Mouse (Mus musculus): ENCODE data around the gene Hccs. TPM values are rescaled to one million over a fixed set of nuclear protein-coding genes. Genes with fewer than 3 reads are reported as not detected.
"Not testable (repeated sequence)": the region's sequence is repeated elsewhere in the genome, so short reads cannot be mapped to it uniquely, and the experiment has no call there.

Hccs gene
- polyA plus RNA-seq (2014; fragmentation: Nextera tagmentation; extraction: Ambion mirVana) = 36.4 and 41.7 TPM in 2 replicates

GRCm38 (mm10) chrX:169319945-169320667 is at the start of gene Hccs:
TSS of gene Hccs (minus strand) at chrX:169320372.
- ATAC-seq (peak; percentile 100), DNase-seq (ENCODE audit: low spot score) (peak; percentile 91)
- Histone ChIP-seq H3K27ac (ENCODE audit: low read depth, low read length) (peak within 1 kb of the TSS; percentile 68; the same call in 1 of the 2 replicates), H3K9ac (ENCODE audit: low read length) (peak within 1 kb of the TSS; percentile 70), H3K4me3 (ENCODE audit: low read depth, low read length) (peak within 1 kb of the TSS; percentile 50), H3K27me3 (replicated peaks; ENCODE audit: control insufficient read depth, insufficient read depth, low read length) (no peaks in the 10 kb centered on the region), H3K9me3 (replicated peaks; ENCODE audit: control insufficient read depth, low read length) (no peaks in the 10 kb centered on the region), H3K4me2 (ENCODE audit: low read length) (peak within 1 kb of the TSS; percentile 49), H3K4me1 (ENCODE audit: control insufficient read depth, insufficient read depth, low read length) (peaks cover 5% of the 10 kb centered on the region; the same call in 1 of the 2 replicates), H3K36me3 (ENCODE audit: control insufficient read depth, insufficient read depth, low read length) (no peaks in the 10 kb centered on the region)
- WGBS = 34% methylated on average over 81 of the region's 97 CpGs

- 81% methylated on average over 4 of the region's 4 CpGs for WGBS
- H3K4me3 ChIP-seq (ENCODE audit: low read depth, low read length) = no peak overlapping the region
- no peak overlapping the region for H3K27ac ChIP-seq (ENCODE audit: low read depth, low read length)
- H3K36me3 ChIP-seq (ENCODE audit: control insufficient read depth, insufficient read depth, low read length) = no peaks in the 10 kb centered on the region
- ATAC-seq (no peak), DNase-seq (ENCODE audit: low spot score) (no peak)
- no peak overlapping the region for H3K4me2 ChIP-seq (ENCODE audit: low read length)
- no peaks in the 10 kb centered on the region for H3K4me1 ChIP-seq (ENCODE audit: control insufficient read depth, insufficient read depth, low read length)
- H3K9me3 ChIP-seq (replicated peaks; ENCODE audit: control insufficient read depth, low read length) = no peaks in the 10 kb centered on the region
- H3K9ac ChIP-seq (ENCODE audit: low read length) = no peak overlapping the region
- no peaks in the 10 kb centered on the region for H3K27me3 ChIP-seq (replicated peaks; ENCODE audit: control insufficient read depth, insufficient read depth, low read length)
Measured at GRCm38 (mm10) chrX:169357146-169357772, 37.1 kb upstream of the Hccs start.

GRCm38 (mm10) chrX:169338213-169338612 is 18.0 kb upstream of the Hccs start:
- DNase-seq (ENCODE audit: low spot score) (no peak), ATAC-seq (no peak)
- no peak overlapping the region for H3K4me2 ChIP-seq (ENCODE audit: low read length)
- no peaks in the 10 kb centered on the region for H3K4me1 ChIP-seq (ENCODE audit: control insufficient read depth, insufficient read depth, low read length)
- no peak overlapping the region for H3K4me3 ChIP-seq (ENCODE audit: low read depth, low read length)
- H3K9ac ChIP-seq (ENCODE audit: low read length) = no peak overlapping the region
- no peaks in the 10 kb centered on the region for H3K36me3 ChIP-seq (ENCODE audit: control insufficient read depth, insufficient read depth, low read length)
- no peaks in the 10 kb centered on the region for H3K9me3 ChIP-seq (replicated peaks; ENCODE audit: control insufficient read depth, low read length)
- no peaks in the 10 kb centered on the region for H3K27me3 ChIP-seq (replicated peaks; ENCODE audit: control insufficient read depth, insufficient read depth, low read length)
- H3K27ac ChIP-seq (ENCODE audit: low read depth, low read length) = no peak overlapping the region
- WGBS = 78% methylated on average over 3 of the region's 3 CpGs

- no peak overlapping the region for H3K9ac ChIP-seq (ENCODE audit: low read length)
- H3K4me2 ChIP-seq (ENCODE audit: low read length) = no peak overlapping the region
- no peak overlapping the region for H3K27ac ChIP-seq (ENCODE audit: low read depth, low read length)
- H3K36me3 ChIP-seq (ENCODE audit: control insufficient read depth, insufficient read depth, low read length) = no peaks in the 10 kb centered on the region
- DNase-seq (ENCODE audit: low spot score) (no peak), ATAC-seq (no peak)
- H3K27me3 ChIP-seq (replicated peaks; ENCODE audit: control insufficient read depth, insufficient read depth, low read length) = no peaks in the 10 kb centered on the region
- H3K4me1 ChIP-seq (ENCODE audit: control insufficient read depth, insufficient read depth, low read length) = no peaks in the 10 kb centered on the region
- no peak overlapping the region for H3K4me3 ChIP-seq (ENCODE audit: low read depth, low read length)
- H3K9me3 ChIP-seq (replicated peaks; ENCODE audit: control insufficient read depth, low read length) = no peaks in the 10 kb centered on the region
Measured at GRCm38 (mm10) chrX:169337559-169337958, 17.4 kb upstream of the Hccs start.

- peak; percentile 57 for DNase-seq (ENCODE audit: low spot score)
- no peak overlapping the region for H3K4me2 ChIP-seq (ENCODE audit: low read length)
- no peaks in the 10 kb centered on the region for H3K9me3 ChIP-seq (replicated peaks; ENCODE audit: control insufficient read depth, low read length)
- no peak overlapping the region for H3K4me3 ChIP-seq (ENCODE audit: low read depth, low read length)
- no peaks in the 10 kb centered on the region for H3K36me3 ChIP-seq (ENCODE audit: control insufficient read depth, insufficient read depth, low read length)
- H3K9ac ChIP-seq (ENCODE audit: low read length) = no peak overlapping the region
- H3K27ac ChIP-seq (ENCODE audit: low read depth, low read length) = no peak overlapping the region
- no peaks in the 10 kb centered on the region for H3K4me1 ChIP-seq (ENCODE audit: control insufficient read depth, insufficient read depth, low read length)
- no peaks in the 10 kb centered on the region for H3K27me3 ChIP-seq (replicated peaks; ENCODE audit: control insufficient read depth, insufficient read depth, low read length)
- WGBS = 33% methylated on average over 3 of the region's 3 CpGs
- ATAC-seq = no peak
Measured at GRCm38 (mm10) chrX:169332264-169332663, 12.1 kb upstream of the Hccs start.

- Histone ChIP-seq H3K9me3 (replicated peaks; ENCODE audit: control insufficient read depth, low read length) (no peaks in the 10 kb centered on the region), H3K4me3 (ENCODE audit: low read depth, low read length) (no peak overlapping the region), H3K36me3 (ENCODE audit: control insufficient read depth, insufficient read depth, low read length) (no peaks in the 10 kb centered on the region), H3K9ac (ENCODE audit: low read length) (no peak overlapping the region), H3K4me1 (ENCODE audit: control insufficient read depth, insufficient read depth, low read length) (no peaks in the 10 kb centered on the region), H3K27me3 (replicated peaks; ENCODE audit: control insufficient read depth, insufficient read depth, low read length) (no peaks in the 10 kb centered on the region), H3K4me2 (ENCODE audit: low read length) (no peak overlapping the region), H3K27ac (ENCODE audit: low read depth, low read length) (no peak overlapping the region)
- ATAC-seq = no peak
- DNase-seq (ENCODE audit: low spot score) = no peak
- WGBS = 72% methylated on average over 3 of the region's 3 CpGs
Measured at GRCm38 (mm10) chrX:169325929-169326595, 5.9 kb upstream of the Hccs start.

GRCm38 (mm10) chrX:169320668-169321005 is 465 bp upstream of the Hccs start:
- peak overlapping the region; percentile 70; the same call in 1 of the 2 replicates for H3K9ac ChIP-seq (ENCODE audit: low read length)
- DNase-seq (ENCODE audit: low spot score); H3K27me3 ChIP-seq (replicated peaks; ENCODE audit: control insufficient read depth, insufficient read depth, low read length); H3K36me3 ChIP-seq (ENCODE audit: control insufficient read depth, insufficient read depth, low read length); H3K27ac ChIP-seq (ENCODE audit: low read depth, low read length); ATAC-seq; H3K4me1 ChIP-seq (ENCODE audit: control insufficient read depth, insufficient read depth, low read length); H3K9me3 ChIP-seq (replicated peaks; ENCODE audit: control insufficient read depth, low read length): not testable (repeated sequence)
- peak overlapping the region; percentile 50 for H3K4me3 ChIP-seq (ENCODE audit: low read depth, low read length)
- WGBS = 44% methylated on average over 15 of the region's 15 CpGs
- H3K4me2 ChIP-seq (ENCODE audit: low read length) = peak overlapping the region; percentile 33

GRCm38 (mm10) chrX:169319066-169319760 is 959 bp downstream of the Hccs start:
- Histone ChIP-seq H3K27ac (ENCODE audit: low read depth, low read length) (0 out of 2 replicates have a peak overlapping the region, but pooled peaks have one; percentile 68), H3K4me3 (ENCODE audit: low read depth, low read length) (peak overlapping the region; percentile 50), H3K9ac (ENCODE audit: low read length) (peak overlapping the region; percentile 70), H3K36me3 (ENCODE audit: control insufficient read depth, insufficient read depth, low read length) (no peaks in the 10 kb centered on the region), H3K4me1 (ENCODE audit: control insufficient read depth, insufficient read depth, low read length) (peaks cover 5% of the 10 kb centered on the region; the same call in 1 of the 2 replicates), H3K9me3 (replicated peaks; ENCODE audit: control insufficient read depth, low read length) (no peaks in the 10 kb centered on the region), H3K4me2 (ENCODE audit: low read length) (peak overlapping the region; percentile 49), H3K27me3 (replicated peaks; ENCODE audit: control insufficient read depth, insufficient read depth, low read length) (no peaks in the 10 kb centered on the region)
- ATAC-seq = no peak
- 64% methylated on average over 12 of the region's 12 CpGs for WGBS
- DNase-seq (ENCODE audit: low spot score) = no peak

Measured in forebrain, embryonic 14.5 days (tissue).